Mouse (Mus musculus) CH12.LX (cell line): ENCODE data around the gene Ciao2a. TPM values are rescaled to one million over a fixed set of nuclear protein-coding genes. Genes with fewer than 3 reads are reported as not detected.
A peak's percentile ranks its signal among the peaks of the same experiment; 100 is the strongest.

Experiments
- DNase-seq: peaks from one replicate; pipeline ENCODE4 v3.0.0-alpha.2; 2013; ENCODE audit errors: extremely low read depth
- H3K27ac ChIP-seq: 2 replicates; pipeline ENCODE4 v1.5.1; 2012; ENCODE audit warnings: low read depth, mild to moderate bottlenecking, control low read depth, moderate library complexity; ENCODE audit not compliant: insufficient read depth
- H3K27me3 ChIP-seq: replicated peaks from 2 replicates; pipeline ENCODE3; 2012; ENCODE audit warnings: inconsistent platforms
- H3K36me3 ChIP-seq, 2 experiments: replicated peaks in 1 of 2; 2 replicates each; pipeline versions ENCODE3 to v1.6.1; 2012; ENCODE audit warnings: inconsistent platforms in 1 of 2, low read length in 1 of 2, mild to moderate bottlenecking in 1 of 2, mixed read lengths in 1 of 2, moderate library complexity in 1 of 2; ENCODE audit not compliant: control insufficient read depth in 1 of 2, insufficient read depth in 1 of 2
- H3K4me1 ChIP-seq, 2 experiments: 2 replicates each; pipeline ENCODE4 v1.6.1; 2012; ENCODE audit warnings: inconsistent platforms in 1 of 2, moderate library complexity in 1 of 2; ENCODE audit not compliant: insufficient read depth in 2 of 2, control insufficient read depth in 1 of 2
- H3K4me2 ChIP-seq: 2 replicates; pipeline ENCODE4 v1.6.1; 2012; ENCODE audit warnings: low read depth, mild to moderate bottlenecking, control low read depth; ENCODE audit not compliant: poor library complexity, insufficient read depth, severe bottlenecking
- H3K4me3 ChIP-seq, 3 experiments: fragments of 150-350 bp in 1 of 3; sonication (generic) in 1 of 3; replicated peaks in 1 of 3; 2 replicates each; pipeline versions ENCODE3 to v1.5.1; 2011 to 2012; ENCODE audit warnings: low read depth in 2 of 3, low read length in 2 of 3, mild to moderate bottlenecking in 2 of 3, moderate library complexity in 2 of 3, control low read depth in 1 of 3, improper control_type of control experiment in 1 of 3, inconsistent platforms in 1 of 3, mixed read lengths in 1 of 3; ENCODE audit not compliant: poor library complexity in 1 of 3
- H3K79me2 ChIP-seq: replicated peaks from 2 replicates; pipeline ENCODE4 v1.6.1; 2012; ENCODE audit warnings: mild to moderate bottlenecking, moderate library complexity; ENCODE audit not compliant: control insufficient read depth, poor library complexity, insufficient read depth, severe bottlenecking; ENCODE audit errors: extremely low read depth
- H3K9ac ChIP-seq: 2 replicates; pipeline ENCODE4 v1.6.1; 2012; ENCODE audit warnings: low read depth, mild to moderate bottlenecking, control low read depth, moderate library complexity; ENCODE audit not compliant: insufficient read depth
- H3K9me3 ChIP-seq: replicated peaks from 2 replicates; pipeline ENCODE3; 2012; ENCODE audit warnings: low read length, inconsistent platforms, mixed read lengths
- BHLHE40 ChIP-seq: IDR thresholded peaks from 2 replicates; pipeline ENCODE4 v1.6.1; 2011; ENCODE audit warnings: mild to moderate bottlenecking, low read depth, low read length, improper control_type of control experiment
- CHD1 ChIP-seq: IDR thresholded peaks from 2 replicates; pipeline ENCODE4 v1.6.1; 2012; ENCODE audit warnings: low read depth, low read length, improper control_type of control experiment, inconsistent platforms
- CHD2 ChIP-seq: IDR thresholded peaks from 2 replicates; pipeline ENCODE4 v1.6.1; 2011; ENCODE audit warnings: low read length, improper control_type of control experiment
- CTCF ChIP-seq, 2 experiments: IDR thresholded peaks in 1 of 2; conservative IDR thresholded peaks in 1 of 2; 2 replicates each; pipeline ENCODE4 v1.5.1; 2011 to 2012; ENCODE audit warnings: low read depth in 2 of 2, low read length in 2 of 2, improper control_type of control experiment in 1 of 2, inconsistent platforms in 1 of 2, mild to moderate bottlenecking in 1 of 2, moderate library complexity in 1 of 2
- ELF1 ChIP-seq: IDR thresholded peaks from 2 replicates; pipeline ENCODE4 v1.6.1; 2014; ENCODE audit warnings: low read depth, mild to moderate bottlenecking, inconsistent platforms, low read length, improper control_type of control experiment
- IRF4 ChIP-seq: IDR thresholded peaks from 2 replicates; pipeline ENCODE4 v1.6.1; 2014; ENCODE audit warnings: low read depth, mild to moderate bottlenecking, inconsistent platforms, low read length, improper control_type of control experiment
- JUND ChIP-seq: conservative IDR thresholded peaks from 2 replicates; pipeline ENCODE4 v1.6.1; 2011; ENCODE audit warnings: low read depth, low read length, improper control_type of control experiment
- MAFK ChIP-seq: IDR thresholded peaks from 2 replicates; pipeline ENCODE4 v1.6.1; 2011; ENCODE audit warnings: low read length, improper control_type of control experiment; ENCODE audit not compliant: insufficient replicate concordance
- MAX ChIP-seq: IDR thresholded peaks from 2 replicates; pipeline ENCODE4 v1.6.1; 2011; ENCODE audit warnings: low read length, improper control_type of control experiment
- MAZ ChIP-seq: IDR thresholded peaks from 2 replicates; pipeline ENCODE4 v1.6.1; 2012; ENCODE audit warnings: low read depth, mild to moderate bottlenecking, inconsistent platforms, low read length, improper control_type of control experiment, moderate library complexity
- MEF2A ChIP-seq: IDR thresholded peaks from 2 replicates; pipeline ENCODE4 v1.6.1; 2014; ENCODE audit warnings: low read depth, mild to moderate bottlenecking, inconsistent platforms, low read length, improper control_type of control experiment, borderline replicate concordance
- MYC ChIP-seq: IDR thresholded peaks from 2 replicates; pipeline ENCODE4 v1.6.1; 2011; ENCODE audit warnings: low read depth, mild to moderate bottlenecking, improper control_type of control experiment, low read length
- POLR2A ChIP-seq: IDR thresholded peaks from 2 replicates; pipeline ENCODE4 v1.6.1; 2011; ENCODE audit warnings: low read depth, mild to moderate bottlenecking, improper control_type of control experiment, low read length
- RCOR1 ChIP-seq: conservative IDR thresholded peaks from 2 replicates; pipeline ENCODE4 v1.6.1; 2012; ENCODE audit warnings: low read depth, mild to moderate bottlenecking, inconsistent platforms, low read length, improper control_type of control experiment
- SIN3A ChIP-seq: IDR thresholded peaks from 2 replicates; pipeline ENCODE4 v1.6.1; 2012; ENCODE audit warnings: low read length, improper control_type of control experiment, inconsistent platforms
- SMC3 ChIP-seq: IDR thresholded peaks from 2 replicates; pipeline ENCODE4 v1.6.1; 2011; ENCODE audit warnings: low read depth, low read length, improper control_type of control experiment
- TBP ChIP-seq: conservative IDR thresholded peaks from 2 replicates; pipeline ENCODE4 v1.6.1; 2011; ENCODE audit warnings: low read depth, low read length, improper control_type of control experiment
- UBTF ChIP-seq: IDR thresholded peaks from 2 replicates; pipeline ENCODE4 v1.6.1; 2012; ENCODE audit warnings: low read depth, mild to moderate bottlenecking, inconsistent platforms, low read length, improper control_type of control experiment, moderate library complexity
- USF1 ChIP-seq: IDR thresholded peaks from 2 replicates; pipeline ENCODE4 v1.6.1; 2014; ENCODE audit warnings: low read depth, mild to moderate bottlenecking, inconsistent platforms, low read length, improper control_type of control experiment
- ZMIZ1 ChIP-seq: IDR thresholded peaks from 2 replicates; pipeline ENCODE4 v1.6.1; 2012; ENCODE audit warnings: low read depth, mild to moderate bottlenecking, inconsistent platforms, low read length, improper control_type of control experiment
- ZNF384 ChIP-seq: IDR thresholded peaks from 2 replicates; pipeline ENCODE4 v1.6.1; 2012; ENCODE audit warnings: low read depth, low read length, improper control_type of control experiment, inconsistent platforms
- dilution Hi-C: fragments of 300-500 bp; cut with MboI; formaldehyde crosslinking; loops from 2 replicates; pipeline ENCODE4 v1.14.3; 2020; ENCODE audit warnings: low sequenced_read_pairs; ENCODE audit not compliant: extremely low pct_unique_long_range_greater_than_20kb, extremely low pct_ligation_motif_present
- in situ Hi-C: fragments of 300-500 bp; cut with MboI; formaldehyde crosslinking; loops from 3 replicates; pipeline ENCODE4 v1.14.3; 2019; ENCODE audit warnings: low sequenced_read_pairs, low pct_ligation_motif_present, low pct_unique_long_range_greater_than_20kb, mixed read lengths
- polyA plus RNA-seq: library from polyadenylated mRNA; unstranded; fragments of >175 nt; gene quantifications from 2 replicates; pipeline ENCODE4 v1.2.1, GENCODE M21; 2012; ENCODE audit warnings: low read depth; ENCODE audit not compliant: insufficient read length
- total RNA-seq, 2 experiments: library from RNA; depleted of rRNA; stranded (reverse); fragments of 300-350 nt in 1 of 2; fragments of >200 nt in 1 of 2; gene quantifications; 2 replicates each; pipeline ENCODE4 v1.2.3; 2012 to 2014

Ciao2a gene
- total and polyA plus RNA-seq, 3 experiments, result 144 to 359 (median 197) TPM

GRCm38 (mm10) chr9:66157958-66158830 is 31.8 kb downstream of the Ciao2a start, which contains the start of gene Dapk2 (continued):
- peak; percentile 61; the same call in 1 of the 2 replicates for TF ChIP-seq MAZ
- TF ChIP-seq MAFK, result no peak
- peak; percentile 69 for TF ChIP-seq SMC3
- 0 out of 2 replicates have a peak, but pooled peaks have one; percentile 20 for TF ChIP-seq CHD2
- 0 out of 2 replicates have a peak, but pooled peaks have one; percentile 34 for TF ChIP-seq ZMIZ1
- TF ChIP-seq TBP, result no peak
- no peak for TF ChIP-seq RCOR1
- no peak for TF ChIP-seq USF1
- TF ChIP-seq JUND, result no peak
- peak; percentile 38 for TF ChIP-seq BHLHE40
- TF ChIP-seq ZNF384, result no peak
- TF ChIP-seq, all 38 proteins: peak for 20

GRCm38 (mm10) chr9:66158885-66159430 is 32.5 kb downstream of the Ciao2a start:
- Histone ChIP-seq H3K27me3 (no peaks in the 10 kb centered on the region), H3K9ac (peak overlapping the region; percentile 68; the same call in 1 of the 2 replicates), H3K9me3 (peaks cover 5% of the 10 kb centered on the region), H3K27ac (no peak overlapping the region), H3K4me3 (peak overlapping the region; percentile 57 to 93 (median 78)), H3K4me1 (peaks cover 11 to 53% of the 10 kb centered on the region in 2 experiments), H3K36me3 (peaks cover 0 to 23% of the 10 kb centered on the region in 2 experiments), H3K79me2 (peaks cover 8% of the 10 kb centered on the region; the same call in 1 of the 2 replicates), H3K4me2 (peak overlapping the region; percentile 35)
- dilution Hi-C loops, result no loop called here
- no peak for DNase-seq
- in situ Hi-C loops, result loop anchor here (10.0 to 25.0 kb wide), 2 partner anchors 126 to 253 kb away; no protein-coding TSS in a partner anchor
- TF ChIP-seq POLR2A (no peak), UBTF (no peak), RCOR1 (no peak), JUND (no peak), CTCF (conservative IDR thresholded peaks at IDR 0.05 in 1 of 2, IDR thresholded peaks at IDR 0.05 in 1 of 2; ENCODE audit: low read depth in 2 of 2, low read length in 2 of 2) (no peak), IRF4 (no peak), CHD2 (no peak), ELF1 (no peak), MAX (no peak), SIN3A (no peak), CHD1 (no peak), USF1 (no peak), MYC (no peak), MEF2A (no peak), SMC3 (no peak), MAZ (no peak), TBP (no peak)
